Mouse (Mus musculus): ENCODE measurements around the gene Naa10. TPM values are rescaled to one million over a fixed set of nuclear protein-coding genes. Genes with fewer than 3 reads are reported as not detected.

The Naa10 gene
- polyA plus RNA-seq, 1 experiment from 2014 or later = 131 TPM

DNA sequence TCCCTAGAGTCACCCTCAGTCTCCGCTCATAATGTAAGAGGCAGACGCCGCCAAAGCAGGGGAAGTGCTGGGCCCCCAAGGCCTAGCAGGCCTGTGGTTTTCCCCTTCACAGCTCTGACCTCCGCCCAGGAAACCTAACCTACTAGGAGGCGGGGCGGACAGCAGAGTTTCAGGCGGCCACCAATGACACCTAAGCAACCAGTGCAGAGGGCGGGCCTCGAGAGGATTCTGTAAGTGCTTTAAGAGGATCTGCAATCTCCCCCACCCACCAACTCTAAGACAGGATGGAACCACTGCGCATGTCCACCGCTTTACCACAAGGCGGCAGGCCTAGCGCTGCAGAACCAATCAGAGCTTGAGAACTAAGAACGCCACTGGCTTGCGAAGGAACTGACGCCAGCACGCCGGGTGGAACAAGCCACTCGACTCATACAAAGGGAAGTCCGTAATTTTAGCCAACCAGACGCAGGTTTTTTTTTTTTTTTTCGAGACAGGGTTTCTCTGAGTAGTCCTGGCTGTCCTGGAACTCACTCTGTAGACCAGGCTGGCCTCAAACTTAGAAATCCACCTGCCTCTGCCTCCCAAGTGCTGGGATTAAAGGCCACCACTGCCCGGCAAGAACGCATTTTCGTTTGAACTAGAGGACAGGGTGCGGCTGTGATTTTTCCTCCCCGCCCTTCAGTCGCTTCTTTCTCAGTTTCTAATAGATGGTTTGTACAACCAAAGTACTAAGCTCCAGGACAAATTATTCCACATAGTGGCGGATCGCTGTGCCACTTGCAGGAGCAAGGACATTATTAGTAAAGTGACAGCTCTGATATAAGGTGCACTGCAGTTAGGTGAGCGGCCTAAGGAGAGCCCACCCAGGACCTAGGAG is 6.7 kb downstream of the Naa10 start:
- H3K27me3 ChIP-seq = no peaks in the 10 kb centered on the region
- H3K4me1 ChIP-seq (replicated peaks) = peaks cover 40% of the 10 kb centered on the region
- ATAC-seq (ENCODE audit: low read depth) (peak; percentile 96), DNase-seq (peak; percentile 89)
- H3K9ac ChIP-seq = peak overlapping the region; percentile 63
- peak overlapping the region; percentile 82 for H3K27ac ChIP-seq
- H3K4me3 ChIP-seq (replicated peaks) = peak overlapping the region; percentile 47
- H3K4me2 ChIP-seq = peak overlapping the region; percentile 74
- H3K36me3 ChIP-seq = peaks cover 32% of the 10 kb centered on the region
- H3K9me3 ChIP-seq (replicated peaks) = no peaks in the 10 kb centered on the region
- 23% methylated on average over 31 of the region's 31 CpGs for WGBS (ENCODE audit: insufficient replicate concordance)

- H3K4me2 ChIP-seq = peak overlapping the region; percentile 74
Measured at GRCm38 (mm10) chrX:73911588-73911987, 10.2 kb downstream of the Naa10 start.

GRCm38 (mm10) chrX:73911156-73911555 is 10.6 kb downstream of the Naa10 start:
- ATAC-seq (ENCODE audit: low read depth) = peak; percentile 45; the same call in 1 of the 2 replicates
- peaks cover 52% of the 10 kb centered on the region for H3K4me1 ChIP-seq (replicated peaks)
- WGBS (ENCODE audit: insufficient replicate concordance) = 8% methylated on average over 21 of the region's 26 CpGs
- peak overlapping the region; percentile 69 for H3K9ac ChIP-seq
- H3K36me3 ChIP-seq = no peaks in the 10 kb centered on the region
- no peaks in the 10 kb centered on the region for H3K9me3 ChIP-seq (replicated peaks)
- peak overlapping the region; percentile 53 for H3K4me3 ChIP-seq (replicated peaks)
- peak overlapping the region; percentile 76 for H3K27ac ChIP-seq
- H3K4me2 ChIP-seq = peak overlapping the region; percentile 74
- no peaks in the 10 kb centered on the region for H3K27me3 ChIP-seq
- peak; percentile 39 for DNase-seq

More at GRCm38 (mm10) chrX:73911588-73911987, 10.2 kb downstream of the Naa10 start:
- Histone ChIP-seq H3K27ac (peak overlapping the region; percentile 76), H3K4me3 (replicated peaks) (peak overlapping the region; percentile 53; the same call in 1 of the 2 replicates), H3K9me3 (replicated peaks) (no peaks in the 10 kb centered on the region), H3K27me3 (no peaks in the 10 kb centered on the region), H3K36me3 (no peaks in the 10 kb centered on the region), H3K9ac (no peak overlapping the region), H3K4me1 (replicated peaks) (peaks cover 53% of the 10 kb centered on the region)
- WGBS (ENCODE audit: insufficient replicate concordance) = 46% methylated on average over 2 of the region's 2 CpGs
- ATAC-seq (ENCODE audit: low read depth) = no peak
- DNase-seq = no peak

DNA sequence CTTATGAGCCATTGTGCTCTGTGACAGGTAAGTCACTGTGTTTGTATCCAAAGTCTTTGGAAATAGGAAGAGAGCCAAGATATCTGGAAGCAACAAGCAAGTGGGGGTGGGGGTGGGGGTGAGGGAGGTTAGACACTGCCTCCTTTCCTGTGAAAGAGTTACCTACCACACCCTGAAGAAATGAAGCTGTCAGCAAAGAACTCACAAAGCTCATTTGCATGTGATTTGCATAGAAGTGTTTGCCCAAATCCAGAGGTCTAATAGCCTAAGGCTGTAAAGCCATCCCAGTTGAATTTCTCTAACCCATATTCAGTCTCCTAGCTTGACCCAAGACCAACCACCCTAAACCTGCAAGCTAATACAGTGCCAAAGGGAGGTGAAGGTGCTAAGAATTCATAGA is 11.3 kb downstream of the Naa10 start:
- Histone ChIP-seq H3K9me3 (replicated peaks) (no peaks in the 10 kb centered on the region), H3K4me1 (replicated peaks) (peaks cover 45% of the 10 kb centered on the region), H3K9ac (peak overlapping the region; percentile 69), H3K27ac (peak overlapping the region; percentile 76; the same call in 1 of the 2 replicates), H3K27me3 (no peaks in the 10 kb centered on the region), H3K4me2 (peak overlapping the region; percentile 74), H3K36me3 (no peaks in the 10 kb centered on the region), H3K4me3 (replicated peaks) (peak overlapping the region; percentile 53)
- DNase-seq (no peak), ATAC-seq (ENCODE audit: low read depth) (no peak)

GRCm38 (mm10) chrX:73910049-73910448 is 11.7 kb downstream of the Naa10 start:
- Histone ChIP-seq H3K27me3 (no peaks in the 10 kb centered on the region), H3K4me2 (peak overlapping the region; percentile 74), H3K4me1 (replicated peaks) (peaks cover 44% of the 10 kb centered on the region), H3K9me3 (replicated peaks) (no peaks in the 10 kb centered on the region), H3K27ac (no peak overlapping the region; the same call in 1 of the 2 replicates), H3K4me3 (replicated peaks) (0 out of 2 replicates have a peak overlapping the region, but pooled peaks have one; percentile 53), H3K9ac (no peak overlapping the region), H3K36me3 (peaks cover 3% of the 10 kb centered on the region; the same call in 1 of the 2 replicates)
- 14% methylated on average over 1 of the region's 1 CpGs for WGBS (ENCODE audit: insufficient replicate concordance)
- DNase-seq = no peak
- no peak for ATAC-seq (ENCODE audit: low read depth)

- H3K36me3 ChIP-seq = no peaks in the 10 kb centered on the region
- H3K27me3 ChIP-seq = no peaks in the 10 kb centered on the region
- no peaks in the 10 kb centered on the region for H3K4me1 ChIP-seq (replicated peaks)
- ATAC-seq (ENCODE audit: low read depth) = no peak
- no peak overlapping the region for H3K4me2 ChIP-seq
- WGBS (ENCODE audit: insufficient replicate concordance) = 50% methylated on average over 3 of the region's 3 CpGs
- no peak for DNase-seq
- H3K27ac ChIP-seq = no peak overlapping the region
- no peaks in the 10 kb centered on the region for H3K9me3 ChIP-seq (replicated peaks)
- no peak overlapping the region for H3K9ac ChIP-seq
- H3K4me3 ChIP-seq (replicated peaks) = no peak overlapping the region
Measured at GRCm38 (mm10) chrX:73897959-73898358, 23.8 kb downstream of the Naa10 start.

DNA sequence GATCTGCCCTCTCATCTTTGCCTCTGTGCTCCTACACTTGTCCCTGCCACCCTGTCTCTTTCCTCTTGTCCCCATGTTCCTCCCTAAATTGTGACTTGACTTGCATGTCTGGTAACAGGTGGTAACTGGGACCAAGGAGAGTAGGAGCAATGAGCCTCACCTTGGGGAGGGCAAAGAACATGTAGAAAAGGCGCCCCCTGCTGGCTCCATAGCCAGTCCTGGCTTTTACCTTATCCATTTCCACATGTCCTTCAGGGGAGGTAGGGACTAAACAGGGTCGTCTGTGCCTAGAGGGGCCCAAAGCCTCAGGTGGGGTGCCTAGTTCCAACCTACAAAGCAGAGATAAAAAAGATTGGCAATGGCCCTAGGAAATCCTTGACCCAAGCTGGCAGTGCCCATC is 26.0 kb downstream of the Naa10 start, which contains the start of gene L1cam:
Gene L1cam, minus strand, starts transcription at position 387 of the 400 bp plus-strand sequence.
- Histone ChIP-seq H3K9ac (no peak within 1 kb of the TSS), H3K4me3 (replicated peaks) (no peak within 1 kb of the TSS), H3K9me3 (replicated peaks) (no peaks in the 10 kb centered on the region), H3K27ac (no peak within 1 kb of the TSS), H3K4me1 (replicated peaks) (no peaks in the 10 kb centered on the region), H3K27me3 (no peaks in the 10 kb centered on the region), H3K4me2 (no peak within 1 kb of the TSS), H3K36me3 (no peaks in the 10 kb centered on the region)
- ATAC-seq (ENCODE audit: low read depth) (no peak), DNase-seq (no peak)
- WGBS (ENCODE audit: insufficient replicate concordance) = 17% methylated on average over 2 of the region's 2 CpGs

GRCm38 (mm10) chrX:73892833-73893232 is 28.9 kb downstream of the Naa10 start:
- H3K36me3 ChIP-seq = no peaks in the 10 kb centered on the region
- ATAC-seq (ENCODE audit: low read depth) (no peak), DNase-seq (no peak)
- H3K4me3 ChIP-seq (replicated peaks) = no peak overlapping the region
- H3K9me3 ChIP-seq (replicated peaks) = no peaks in the 10 kb centered on the region
- no peak overlapping the region for H3K27ac ChIP-seq
- no peak overlapping the region for H3K9ac ChIP-seq
- 74% methylated on average over 14 of the region's 14 CpGs for WGBS (ENCODE audit: insufficient replicate concordance)
- no peaks in the 10 kb centered on the region for H3K4me1 ChIP-seq (replicated peaks)
- H3K27me3 ChIP-seq = no peaks in the 10 kb centered on the region
- H3K4me2 ChIP-seq = no peak overlapping the region

DNA sequence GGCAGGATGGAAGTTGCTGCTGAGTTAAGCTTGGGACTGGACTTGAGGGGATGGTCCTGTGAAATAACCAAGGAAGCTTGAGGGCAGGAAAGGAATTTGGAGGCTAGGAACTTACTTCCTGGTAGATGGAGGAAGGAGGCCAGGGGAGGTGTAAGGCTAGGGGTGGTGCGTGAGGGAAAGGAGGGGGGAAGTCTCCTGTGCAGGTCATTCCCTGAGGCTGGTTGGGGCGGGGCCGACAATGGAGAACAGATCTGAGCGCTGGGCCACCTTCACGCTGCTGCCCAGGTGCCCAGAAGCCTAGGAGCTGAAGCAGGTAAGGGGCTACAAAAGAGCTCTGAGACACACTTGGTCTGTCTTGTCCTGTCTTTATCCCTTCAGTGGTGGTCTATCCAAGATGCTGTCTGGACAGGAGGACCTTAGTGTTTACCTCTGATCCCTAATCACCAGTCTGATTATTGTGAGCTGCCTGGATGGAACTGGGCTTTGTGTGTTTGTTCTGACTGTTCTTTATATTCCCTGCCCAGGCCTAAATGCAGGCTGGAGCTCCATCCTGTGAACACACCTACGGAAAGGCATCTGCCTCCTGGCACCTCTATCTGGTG is 30.1 kb downstream of the Naa10 start, which contains the start of gene Avpr2:
Gene Avpr2, plus strand, starts transcription at position 552 of the 602 bp plus-strand sequence.
- Histone ChIP-seq H3K27me3 (no peaks in the 10 kb centered on the region), H3K36me3 (no peaks in the 10 kb centered on the region), H3K4me3 (replicated peaks) (no peak within 1 kb of the TSS), H3K9me3 (replicated peaks) (no peaks in the 10 kb centered on the region), H3K4me1 (replicated peaks) (no peaks in the 10 kb centered on the region), H3K4me2 (no peak within 1 kb of the TSS), H3K27ac (no peak within 1 kb of the TSS), H3K9ac (no peak within 1 kb of the TSS)
- DNase-seq (no peak), ATAC-seq (ENCODE audit: low read depth) (no peak)
- WGBS (ENCODE audit: insufficient replicate concordance) = 49% methylated on average over 6 of the region's 6 CpGs

GRCm38 (mm10) chrX:73881463-73881862 is 40.3 kb downstream of the Naa10 start:
- no peak overlapping the region for H3K4me2 ChIP-seq
- peaks cover 5% of the 10 kb centered on the region; the same call in 1 of the 2 replicates for H3K4me1 ChIP-seq (replicated peaks)
- 34% methylated on average over 6 of the region's 6 CpGs for WGBS (ENCODE audit: insufficient replicate concordance)
- no peak overlapping the region for H3K27ac ChIP-seq
- peaks cover 35% of the 10 kb centered on the region for H3K27me3 ChIP-seq
- H3K9ac ChIP-seq = no peak overlapping the region
- H3K4me3 ChIP-seq (replicated peaks) = no peak overlapping the region
- no peaks in the 10 kb centered on the region for H3K36me3 ChIP-seq
- no peaks in the 10 kb centered on the region for H3K9me3 ChIP-seq (replicated peaks)
- DNase-seq (no peak), ATAC-seq (ENCODE audit: low read depth) (no peak)

DNA sequence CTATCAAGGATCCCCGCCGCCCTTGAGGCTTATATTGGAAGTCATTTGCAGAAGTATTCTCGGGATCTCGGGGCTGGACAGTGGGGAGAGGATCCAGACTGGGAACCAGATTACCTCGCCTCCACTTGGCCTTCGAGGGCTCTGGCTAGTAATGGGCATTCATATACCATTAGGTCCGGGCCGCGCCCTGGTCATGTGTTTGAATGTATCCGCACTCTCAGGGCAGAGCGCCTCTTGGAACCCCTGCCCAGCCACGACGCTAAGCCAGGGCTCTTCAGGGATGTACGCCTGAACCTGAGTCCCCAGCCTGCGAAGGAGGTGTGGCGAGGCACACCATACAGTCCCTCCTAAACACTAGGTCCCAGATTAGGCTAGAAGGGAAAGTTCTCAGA is 40.7 kb downstream of the Naa10 start:
- Histone ChIP-seq H3K4me2 (peak overlapping the region; percentile 50), H3K9ac (no peak overlapping the region), H3K4me3 (replicated peaks) (peak overlapping the region; percentile 37), H3K27ac (no peak overlapping the region), H3K36me3 (no peaks in the 10 kb centered on the region), H3K9me3 (replicated peaks) (no peaks in the 10 kb centered on the region), H3K27me3 (peaks cover 35% of the 10 kb centered on the region), H3K4me1 (replicated peaks) (peaks cover 5% of the 10 kb centered on the region; the same call in 1 of the 2 replicates)
- ATAC-seq (ENCODE audit: low read depth) (no peak), DNase-seq (no peak)
- 26% methylated on average over 16 of the region's 16 CpGs for WGBS (ENCODE audit: insufficient replicate concordance)

Data from liver, embryonic 13.5 days (tissue).